Mouse (Mus musculus): ENCODE results near the gene Olfr1351.
"Not testable (repeated sequence)": the region's sequence is repeated elsewhere in the genome, so short reads cannot be mapped to it uniquely, and the experiment has no call there.

Gene Olfr1351

GRCm38 (mm10) chr10:79012172-79012571, at the start of gene Olfr1351:
TSS of gene Olfr1351 (plus strand) at chr10:79012472.
- DNase-seq (ENCODE audit: low read depth, low spot score): no peak

- DNase-seq (ENCODE audit: low read depth, low spot score): not testable (repeated sequence)
These were observed 49.3 kb upstream of the Olfr1351 start, which contains the start of gene Olfr1353 for GRCm38 (mm10) chr10:78963009-78963408. TSS of gene Olfr1353 (plus strand) at chr10:78963309.

GRCm38 (mm10) chr10:78980750-78981149, 31.5 kb upstream of the Olfr1351 start, which contains the start of gene Olfr1352:
TSS of gene Olfr1352 (plus strand) at chr10:78981050.
- no peak for DNase-seq (ENCODE audit: low read depth, low spot score)

GRCm38 (mm10) chr10:79028441-79028840, 16.2 kb downstream of the Olfr1351 start, which contains the start of gene Olfr57:
TSS of gene Olfr57 (plus strand) at chr10:79028741.
- DNase-seq (ENCODE audit: low read depth, low spot score): no peak

- DNase-seq (ENCODE audit: low read depth, low spot score): not testable (repeated sequence)
These were observed 30.2 kb downstream of the Olfr1351 start for GRCm38 (mm10) chr10:79042457-79042856.

GRCm38 (mm10) chr10:79057370-79057769, 45.1 kb downstream of the Olfr1351 start:
- DNase-seq (ENCODE audit: low read depth, low spot score): not testable (repeated sequence)
